Mouse (Mus musculus) thymus, postnatal 25 days (tissue): ENCODE data around the gene Slc6a1.

Experiments used
- DNase-seq: peaks from one replicate; pipeline ENCODE4 v3.0.0; 2022

Gene Slc6a1

GRCm38 (mm10) chr6:114362355-114362754 lies 79.9 kb downstream of the Slc6a1 start:
- no peak for DNase-seq

GRCm38 (mm10) chr6:114363740-114364139 lies 81.3 kb downstream of the Slc6a1 start:
- no peak for DNase-seq

DNA sequence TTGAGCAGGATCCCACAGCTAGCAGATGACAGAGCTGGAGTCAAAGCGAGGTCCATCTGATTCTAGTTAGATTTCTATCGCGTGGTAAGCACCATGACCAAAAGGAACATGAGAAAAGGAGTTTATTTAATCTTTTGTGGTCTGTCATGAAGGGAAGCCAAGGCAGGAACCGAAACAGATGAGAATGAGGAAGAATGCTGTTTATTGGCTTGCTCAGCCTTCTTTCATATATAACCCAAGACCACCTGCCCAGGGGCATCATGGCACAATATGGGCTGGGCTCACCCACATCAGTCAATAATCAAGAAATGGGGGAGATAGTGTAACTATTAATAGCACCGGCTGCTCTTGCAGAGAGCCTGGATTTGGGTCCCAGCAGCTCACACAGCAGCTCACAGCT lies 82.3 kb downstream of the Slc6a1 start:
- DNase-seq, result no peak

DNA sequence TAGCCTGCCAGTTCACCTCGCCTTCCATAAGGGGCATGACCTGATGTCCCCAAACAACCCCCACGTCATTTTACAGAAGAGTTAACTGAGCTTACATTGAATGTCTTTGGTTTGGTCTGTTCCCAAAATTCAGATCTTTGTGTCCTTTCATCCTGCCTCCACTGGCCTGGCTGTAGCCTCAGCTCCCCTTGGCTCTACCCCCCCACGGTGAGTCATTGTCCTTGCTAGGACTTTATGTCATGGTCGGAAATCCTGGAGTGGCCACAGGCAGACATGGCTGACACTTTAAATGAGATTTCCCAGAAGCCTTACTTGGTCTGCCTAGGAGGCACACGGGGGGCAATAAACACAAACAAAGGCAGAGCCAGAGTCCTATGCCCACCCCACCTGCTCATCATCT lies 83.8 kb downstream of the Slc6a1 start:
- DNase-seq, result no peak
